Mouse (Mus musculus): ENCODE data around the gene Skint6.

DNA sequence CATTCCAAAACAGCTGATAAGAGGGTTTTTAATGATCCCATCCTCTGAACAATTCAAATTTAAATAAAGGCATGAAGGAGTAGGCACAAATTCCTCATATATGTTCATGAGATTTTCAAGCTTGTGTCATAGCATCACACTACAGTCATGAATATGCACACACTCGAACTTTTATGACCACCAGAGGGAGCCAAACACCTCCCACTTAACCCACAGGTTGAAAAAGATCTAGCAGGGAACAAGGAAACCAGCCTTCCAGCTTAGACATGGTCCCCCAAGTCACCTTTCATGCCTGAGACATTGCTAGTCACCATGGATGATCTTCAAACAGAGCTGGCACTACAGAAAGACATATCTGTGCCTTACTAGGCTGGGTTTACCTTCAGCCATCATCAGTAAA, 496.1 kb downstream of the Skint6 start:
- TF ChIP-seq TAL1 (conservative IDR thresholded peaks at IDR 0.05; ENCODE audit: low read depth, low read length) (no peak), CTCF (IDR thresholded peaks at IDR 0.05; ENCODE audit: low read depth, low read length) (no peak), GATA2 (IDR thresholded peaks at IDR 0.05; ENCODE audit: borderline replicate concordance, low read depth, low read length) (no peak), POLR2AphosphoS5 (IDR thresholded peaks at IDR 0.05; ENCODE audit: insufficient replicate concordance, low read depth, low read length) (no peak), GATA1 (IDR thresholded peaks at IDR 0.05; ENCODE audit: borderline replicate concordance, low read length) (no peak)

All from G1E (cell line).